ENCODE assay signal across 7 mouse cellular contexts in genomic region chr2:27540515-27540836, GRCm38 (mm10). TPM values are rescaled to one million over a fixed set of nuclear protein-coding genes. Genes with fewer than 3 reads are reported as not detected.
DNase-seq lines count a peak whose midpoint lies in the region; ATAC-seq lines count a peak whose summit lies in the region.

No protein-coding gene starts in this region.

- H3K4me2 ChIP-seq in limb, embryonic 15.5 days, result peak overlapping the region; percentile 60
- peak overlapping the region; percentile 62 for H3K4me2 ChIP-seq in stomach, embryonic 15.5 days

- WGBS in forebrain, embryonic 10.5 days, result 34% methylated on average over 10 of the region's 10 CpGs
- WGBS in limb, embryonic 15.5 days, result 21% methylated on average over 10 of the region's 10 CpGs
- WGBS in stomach, embryonic 15.5 days, result 16% methylated on average over 10 of the region's 10 CpGs

- H3K27ac ChIP-seq in forebrain, embryonic 10.5 days, result peak overlapping the region; percentile 93
- peak overlapping the region; percentile 93 for H3K27ac ChIP-seq in limb, embryonic 15.5 days
- H3K27ac ChIP-seq in stomach, embryonic 15.5 days, result peak overlapping the region; percentile 80

- no peaks in the 10 kb centered on the region for H3K27me3 ChIP-seq in megakaryocyte, embryonic 14.5 days (replicated peaks)
- no peaks in the 10 kb centered on the region for H3K27me3 ChIP-seq in forebrain, embryonic 10.5 days (ENCODE audit: poor library complexity, severe bottlenecking)
- no peaks in the 10 kb centered on the region for H3K27me3 ChIP-seq in limb, embryonic 15.5 days
- H3K27me3 ChIP-seq in stomach, embryonic 15.5 days (replicated peaks), result no peaks in the 10 kb centered on the region

- H3K4me3 ChIP-seq in megakaryocyte, embryonic 14.5 days (replicated peaks), result peak overlapping the region; percentile 94
- H3K4me3 ChIP-seq in forebrain, embryonic 10.5 days, result peak overlapping the region; percentile 48
- H3K4me3 ChIP-seq in limb, embryonic 15.5 days, result peak overlapping the region; percentile 44
- peak overlapping the region; percentile 42 for H3K4me3 ChIP-seq in stomach, embryonic 15.5 days (replicated peaks)

- H3K9me3 ChIP-seq in megakaryocyte, embryonic 14.5 days, result no peaks in the 10 kb centered on the region
- H3K9me3 ChIP-seq in forebrain, embryonic 10.5 days, result no peaks in the 10 kb centered on the region
- H3K9me3 ChIP-seq in limb, embryonic 15.5 days, result no peaks in the 10 kb centered on the region
- H3K9me3 ChIP-seq in stomach, embryonic 15.5 days, result no peaks in the 10 kb centered on the region

- H3K9ac ChIP-seq in limb, embryonic 15.5 days, result 0 out of 2 replicates have a peak overlapping the region, but pooled peaks have one; percentile 41
- peak overlapping the region; percentile 19; the same call in 1 of the 2 replicates for H3K9ac ChIP-seq in stomach, embryonic 15.5 days

- no peak for DNase-seq in forebrain, embryonic 10.5 days (ENCODE audit: extremely low spot score, low spot score)
- no peak for DNase-seq in right cerebral cortex, postnatal 10 days (ENCODE audit: low spot score in 2 of 2)
- DNase-seq in adrenal gland, adult 8-10 months, result no peak

- H3K4me1 ChIP-seq in megakaryocyte, embryonic 14.5 days, result peaks cover 28% of the 10 kb centered on the region
- peaks cover 23% of the 10 kb centered on the region for H3K4me1 ChIP-seq in forebrain, embryonic 10.5 days
- H3K4me1 ChIP-seq in limb, embryonic 15.5 days, result peaks cover 16% of the 10 kb centered on the region
- peaks cover 7% of the 10 kb centered on the region; the same call in 1 of the 2 replicates for H3K4me1 ChIP-seq in stomach, embryonic 15.5 days

- no peak for ATAC-seq in megakaryocyte, adult 5-6 weeks (ENCODE audit: poor library complexity, severe bottlenecking)
- 0 out of 2 replicates have a peak, but pooled peaks have one; percentile 2 for ATAC-seq in limb, embryonic 15.5 days (ENCODE audit: insufficient number of reproducible peaks, low FRiP score, low TSS enrichment, low read depth)
- peak; percentile 11 for ATAC-seq in stomach, embryonic 15.5 days (ENCODE audit: insufficient read depth, low FRiP score, low read depth)

- H3K36me3 ChIP-seq in megakaryocyte, embryonic 14.5 days (replicated peaks; ENCODE audit: low read length), result peaks cover 39% of the 10 kb centered on the region
- peaks cover 22% of the 10 kb centered on the region for H3K36me3 ChIP-seq in forebrain, embryonic 10.5 days (replicated peaks)
- peaks cover 8% of the 10 kb centered on the region for H3K36me3 ChIP-seq in limb, embryonic 15.5 days
- H3K36me3 ChIP-seq in stomach, embryonic 15.5 days, result peaks cover 10% of the 10 kb centered on the region

RNA-seq across cellular contexts. Expression of gene Wdr5, which starts 25.5 kb away (rescaled TPM):
- polyA plus RNA-seq in megakaryocyte, embryonic 14.5 days (2012; ENCODE audit: insufficient read depth, low replicate concordance), result 6.3 and 27.6 TPM in 2 replicates
- total RNA-seq in megakaryocyte, adult 5-6 weeks (2015), result 21.3 and 22.2 TPM in 2 replicates
- total RNA-seq in megakaryocyte, adult 5-6 weeks (2017), result 42.8 and 44.8 TPM in 2 replicates
- 88.6 and 89.0 TPM in 2 replicates for polyA plus RNA-seq in forebrain, embryonic 10.5 days (2016; fragmentation: Nextera tagmentation; extraction: Ambion mirVana)
- 51.2 and 51.7 TPM in 2 replicates for polyA plus RNA-seq in limb, embryonic 15.5 days (2015; fragmentation: Nextera tagmentation; extraction: Ambion mirVana)
- 49.2 and 52.0 TPM in 2 replicates for polyA plus RNA-seq in stomach, embryonic 15.5 days (2015; fragmentation: Nextera tagmentation; extraction: Ambion mirVana)
- total RNA-seq in adrenal gland, adult 8-10 months (2022), result 10 to 100 TPM; 31.3 to 42.8 (median 36.3) TPM

RNA-seq across cellular contexts. Expression of gene Brd3, which starts 33.0 kb away (rescaled TPM):
- polyA plus RNA-seq in megakaryocyte, embryonic 14.5 days (2012; ENCODE audit: insufficient read depth, low replicate concordance), result 58.4 and 65.2 TPM in 2 replicates
- 43.1 and 60.4 TPM in 2 replicates for total RNA-seq in megakaryocyte, adult 5-6 weeks (2015)
- 22.4 and 28.3 TPM in 2 replicates for total RNA-seq in megakaryocyte, adult 5-6 weeks (2017)
- polyA plus RNA-seq in forebrain, embryonic 10.5 days (2016; fragmentation: Nextera tagmentation; extraction: Ambion mirVana), result 152 and 160 TPM in 2 replicates
- 112 and 116 TPM in 2 replicates for polyA plus RNA-seq in limb, embryonic 15.5 days (2015; fragmentation: Nextera tagmentation; extraction: Ambion mirVana)
- polyA plus RNA-seq in stomach, embryonic 15.5 days (2015; fragmentation: Nextera tagmentation; extraction: Ambion mirVana), result 76.2 and 87.8 TPM in 2 replicates
- 10 to 100 TPM; 87.2 to 97.9 (median 91.9) TPM for total RNA-seq in adrenal gland, adult 8-10 months (2022)

Comparison
In these comparisons a context has a peak if more than half of its experiments do, and no peak if none do; other contexts are left out.
1. H3K4me3 ChIP-seq: peak in every context shown above with its lines; median percentile 94 in megakaryocyte, embryonic 14.5 days; 48 in forebrain, embryonic 10.5 days; 44 in limb, embryonic 15.5 days; 42 in stomach, embryonic 15.5 days.